Mouse (Mus musculus) NIH3T3 (cell line): ENCODE measurements at regions not wholly inside any gene's neighbourhood (a gene's known extent, or its start where the extent isn't known, plus 50 kb on each side); places are given as distances from the start of the nearest gene placed in this dataset.

Experiments used
- DNase-seq: peaks from one replicate; pipeline ENCODE4 v3.0.0-alpha.2; 2012; ENCODE audit warnings: low read depth

GRCm38 (mm10) chr12:118411767-118412430 is 110.7 kb upstream of the Sp4 start:
- DNase-seq, result no peak

DNA sequence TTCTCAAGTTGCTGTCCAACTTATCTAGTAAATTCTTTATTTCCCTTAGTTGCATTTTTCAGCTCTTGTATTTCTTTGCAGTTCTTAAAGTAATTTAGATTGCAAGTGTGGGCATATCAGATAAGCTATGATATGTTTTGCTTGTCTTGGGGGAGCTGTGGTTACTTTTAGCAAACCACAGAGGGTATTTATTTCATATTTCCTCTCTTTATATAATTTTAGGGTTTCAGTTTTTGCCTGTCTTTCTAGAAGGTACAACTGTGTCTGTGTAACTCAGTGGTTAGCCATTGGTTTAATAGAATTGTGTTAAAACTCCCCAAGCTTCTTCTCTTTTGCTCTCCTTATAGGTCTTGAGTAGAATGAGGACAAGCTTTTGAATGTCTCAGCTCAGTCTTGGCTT is 109.7 kb upstream of the Sp4 start:
- no peak for DNase-seq

DNA sequence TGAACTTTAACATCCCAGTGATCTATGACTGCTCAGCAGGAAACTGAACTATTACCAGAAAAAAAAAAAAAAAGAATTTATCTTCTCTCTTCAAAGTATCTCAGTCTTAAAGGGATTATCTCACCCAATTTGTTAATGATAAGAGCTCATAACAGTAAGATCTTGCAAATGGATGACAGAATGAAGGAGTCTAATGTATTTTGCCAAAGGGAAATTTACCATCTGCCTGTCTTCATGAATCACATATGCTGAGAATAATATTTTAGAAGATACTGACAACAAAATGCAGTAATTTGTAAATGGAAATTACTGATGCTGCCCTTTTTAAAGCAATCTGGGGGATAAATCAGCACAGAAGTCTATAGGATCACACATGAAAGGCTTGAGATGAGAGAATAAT is 103.9 kb upstream of the Sp4 start:
- DNase-seq, result no peak

DNA sequence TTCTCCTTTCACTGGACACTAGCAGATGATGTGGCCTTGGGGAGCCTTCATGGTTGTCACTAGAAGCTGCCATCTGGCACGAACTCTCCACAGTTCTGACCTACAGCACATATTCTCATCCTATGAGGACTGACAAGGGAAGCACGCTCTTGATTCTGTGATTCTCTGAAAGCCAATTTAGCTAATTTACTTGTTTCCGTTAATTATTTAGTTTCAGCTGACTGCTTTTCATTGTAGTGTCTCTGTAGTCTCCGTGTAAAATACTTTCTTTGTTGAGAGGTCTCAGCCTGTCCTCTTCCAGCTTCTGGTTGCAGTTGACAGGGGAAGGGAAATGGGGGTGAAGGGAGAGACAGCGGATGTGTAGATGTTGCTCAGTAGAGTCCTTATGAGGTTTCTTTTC is 102.9 kb upstream of the Sp4 start:
- no peak for DNase-seq

- no peak for DNase-seq
These were observed 102.4 kb upstream of the Sp4 start for GRCm38 (mm10) chr12:118403519-118404087.

DNA sequence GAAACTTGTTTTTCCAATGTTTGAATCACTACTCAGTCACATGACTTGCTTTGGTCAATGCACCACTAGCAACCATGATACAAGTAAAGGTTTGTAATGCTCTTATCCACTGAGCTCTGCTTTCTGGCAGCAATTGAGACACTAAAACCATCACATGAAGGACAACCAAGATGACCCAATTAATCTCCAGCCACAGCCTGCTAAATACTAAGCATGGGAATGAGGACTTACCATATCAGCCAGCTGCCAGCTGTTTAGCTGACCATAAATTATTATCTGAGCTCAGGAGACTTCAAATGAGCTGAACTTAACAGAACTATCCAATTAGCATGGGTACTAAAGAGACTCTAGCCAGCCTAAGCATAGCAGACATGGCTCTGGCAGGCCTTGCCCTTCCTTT is 100.1 kb upstream of the Sp4 start:
- no peak for DNase-seq

GRCm38 (mm10) chr12:118391654-118392053 is 90.4 kb upstream of the Sp4 start:
- no peak for DNase-seq

DNA sequence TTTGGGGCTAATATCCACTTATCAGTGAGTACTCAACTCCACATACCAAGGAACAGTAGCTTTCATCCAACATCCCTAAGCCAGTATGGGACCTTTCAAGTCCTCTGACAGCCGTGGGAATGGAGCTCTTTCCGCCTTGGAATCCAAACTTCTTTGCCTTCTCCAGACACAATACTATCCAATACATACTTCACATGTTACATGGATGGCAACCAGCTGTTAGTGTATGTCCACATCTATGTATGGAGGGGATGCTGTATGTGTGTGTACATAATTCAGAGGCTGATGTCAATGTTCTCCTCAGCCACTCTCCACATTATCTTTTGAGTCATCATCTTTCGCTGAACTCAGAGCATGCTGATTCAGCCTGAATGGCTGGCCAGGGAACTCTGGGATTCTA is 79.8 kb upstream of the Sp4 start:
- DNase-seq, result no peak

GRCm38 (mm10) chr12:118377898-118378297 is 76.7 kb upstream of the Sp4 start:
- DNase-seq, result no peak

DNA sequence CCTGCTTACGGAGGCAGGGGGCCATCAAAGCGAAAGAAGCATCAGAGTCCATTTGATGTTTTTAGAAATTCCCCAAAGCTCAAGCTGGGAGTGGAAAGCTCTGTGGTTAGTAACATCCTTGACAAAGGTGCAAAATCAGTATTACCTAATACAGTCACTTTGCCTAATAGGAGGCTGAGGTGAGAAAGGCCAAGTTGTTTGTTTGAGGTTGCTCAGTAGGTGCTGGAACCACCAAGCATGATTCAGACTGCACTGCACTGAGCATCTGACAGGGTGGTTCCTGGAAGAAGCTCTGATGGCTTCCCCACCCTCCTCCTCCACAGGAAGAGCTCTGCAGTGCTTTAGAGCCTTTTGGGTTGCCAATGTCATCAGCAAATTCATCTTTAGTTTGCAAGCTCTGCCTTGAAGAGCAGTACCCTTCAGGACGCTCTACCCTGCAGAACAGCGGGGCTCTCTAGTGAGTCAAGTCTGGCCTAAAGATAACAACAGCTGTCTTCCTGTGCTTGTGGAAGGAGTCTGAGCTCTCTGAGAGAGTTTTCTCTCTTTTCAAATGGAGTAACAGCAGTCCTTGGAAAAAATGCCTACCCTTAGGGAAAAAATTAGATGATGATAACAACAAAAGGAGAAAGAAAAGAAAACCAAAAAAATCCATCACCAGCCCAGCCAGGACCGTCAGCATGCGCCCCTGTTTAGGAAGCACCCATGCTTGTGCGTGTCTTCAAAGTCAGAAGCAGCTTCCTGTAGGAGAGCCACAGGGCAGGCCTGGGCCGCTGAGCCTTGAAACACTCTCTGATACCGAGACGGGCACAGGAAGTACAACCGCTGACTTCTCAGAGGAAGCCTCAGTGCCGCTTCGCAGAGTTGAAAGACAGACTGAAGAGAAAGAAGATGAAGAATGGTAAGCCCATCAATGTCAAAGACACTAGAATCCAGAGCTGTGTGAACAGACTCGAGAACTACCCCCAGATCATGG is 75.6 kb upstream of the Sp4 start:
- no peak for DNase-seq

GRCm38 (mm10) chr12:118373250-118373649 is 72.0 kb upstream of the Sp4 start:
- DNase-seq, result no peak

DNA sequence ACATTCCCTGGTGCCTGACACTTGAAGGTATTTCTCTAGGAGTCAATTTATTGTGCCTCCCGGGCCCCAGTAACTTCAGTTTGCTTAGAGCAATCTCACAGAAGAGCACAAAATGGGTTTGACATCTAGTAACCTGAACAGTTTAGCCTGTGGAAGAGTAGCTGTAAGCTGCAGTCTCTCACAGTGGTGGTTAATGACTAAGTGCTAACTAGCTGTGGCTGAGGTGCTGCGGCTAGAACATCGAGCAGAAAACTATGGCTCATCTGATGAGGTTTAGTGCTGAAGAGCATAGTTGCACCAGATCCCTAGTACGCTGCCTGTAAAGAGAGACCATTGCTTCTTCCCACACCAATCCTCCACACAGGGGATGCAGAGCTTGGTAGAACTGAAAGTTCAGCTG is 70.7 kb upstream of the Sp4 start:
- DNase-seq, result no peak

DNA sequence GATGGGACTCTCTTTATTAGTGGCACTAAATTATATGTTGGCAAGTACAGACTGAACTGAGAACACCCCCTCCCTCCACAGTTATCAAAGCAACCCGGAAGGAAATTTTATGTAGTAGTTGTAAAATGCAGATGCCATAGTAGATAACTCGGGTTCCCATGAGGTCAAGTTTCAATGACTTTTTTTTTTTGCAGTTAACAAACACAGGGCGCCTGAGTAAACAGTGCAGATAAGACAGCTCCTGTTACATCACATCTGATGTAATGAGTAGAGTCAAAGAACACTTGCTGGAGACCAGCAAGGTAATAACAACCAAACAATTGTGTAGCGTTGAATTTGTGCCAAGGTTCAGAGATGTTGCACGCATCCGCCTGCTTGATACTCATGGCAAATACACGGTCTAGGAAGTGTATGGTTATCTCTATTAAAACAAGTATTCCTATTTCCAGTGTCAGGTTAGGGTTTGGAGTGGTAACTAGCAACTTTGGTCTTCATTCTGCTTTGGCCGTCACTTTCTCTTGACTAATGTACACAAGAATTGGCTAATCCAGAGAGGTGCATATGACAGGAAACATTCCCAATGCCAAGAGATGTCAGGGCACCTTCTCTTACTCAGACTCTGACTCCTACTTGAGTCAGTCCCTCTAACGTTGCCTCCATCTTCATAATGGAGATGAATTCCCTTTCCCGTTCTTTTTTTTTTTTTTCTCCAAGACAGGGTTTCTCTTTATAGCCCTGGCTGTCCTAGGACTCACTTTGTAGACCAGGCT is 66.3 kb upstream of the Sp4 start:
- no peak for DNase-seq

GRCm38 (mm10) chr12:118352866-118353265 is 51.6 kb upstream of the Sp4 start:
- DNase-seq, result no peak

- DNase-seq, result no peak
These were observed 50.2 kb upstream of the Sp4 start for GRCm38 (mm10) chr12:118351421-118351820.
